8 mouse cellular contexts compared by ENCODE assay signal in the genomic region with DNA sequence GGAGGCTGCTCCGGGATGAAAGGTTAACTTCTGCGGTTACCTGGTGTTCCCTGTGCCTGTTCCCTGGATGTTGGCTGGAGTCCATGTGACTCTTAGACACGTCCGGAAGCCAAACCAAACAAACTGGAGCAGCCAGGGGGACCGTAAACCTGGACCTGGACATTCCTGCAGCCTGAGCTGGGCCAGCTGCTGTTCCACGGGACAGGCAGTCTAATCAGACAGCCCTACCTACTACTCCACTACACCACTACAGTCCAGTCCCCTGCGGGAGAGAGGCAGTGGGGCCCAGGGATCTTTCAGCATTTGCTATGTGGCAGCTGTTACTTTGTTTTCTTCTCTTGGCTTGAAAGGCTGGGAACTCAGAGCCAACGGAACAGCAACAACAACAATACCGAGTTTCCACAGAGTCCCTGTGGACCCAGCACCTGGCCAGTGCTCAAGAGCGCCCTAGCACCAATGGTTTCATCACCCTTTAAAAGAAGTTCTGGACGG. TPM values are rescaled to one million over a fixed set of nuclear protein-coding genes. Genes with fewer than 3 reads are reported as not detected.
DNase-seq lines count a peak whose midpoint lies in the region; ATAC-seq lines count a peak whose summit lies in the region.

No protein-coding gene starts in this region.

- peak; percentile 95 for ATAC-seq in lung, embryonic 16.5 days (ENCODE audit: low read depth)

- H3K27me3 ChIP-seq in lung, embryonic 16.5 days (ENCODE audit: control insufficient read depth, insufficient read depth, low read depth, low read length): no peaks in the 10 kb centered on the region; the same call in 1 of the 2 replicates

- intact Hi-C loops in left cerebral cortex, postnatal 36 days (cut with DNase I): no loop called here

- no peak overlapping the region for H3K4me3 ChIP-seq in lung, embryonic 16.5 days (ENCODE audit: low read length)

- H3K4me2 ChIP-seq in lung, embryonic 16.5 days (ENCODE audit: low read depth, low read length): peak overlapping the region; percentile 13; the same call in 1 of the 2 replicates

- 32% methylated on average over 11 of the region's 11 CpGs for WGBS in lung, embryonic 16.5 days

- H3K36me3 ChIP-seq in lung, embryonic 16.5 days (ENCODE audit: control insufficient read depth, insufficient read depth, low read length): no peaks in the 10 kb centered on the region

- H3K9ac ChIP-seq in lung, embryonic 16.5 days (ENCODE audit: low read length): peak overlapping the region; percentile 35; the same call in 1 of the 2 replicates

- peak; percentile 32 for DNase-seq in adrenal gland, postnatal 25 days
- DNase-seq in gastrocnemius, postnatal 25 days: peak; percentile 76
- peak; percentile 98 for DNase-seq in kidney, adult 9 months
- DNase-seq in T-cell, adult 2 months (ENCODE audit: low spot score): no peak
- no peak for DNase-seq in right cerebral cortex, postnatal 36 days (ENCODE audit: low spot score in 2 of 2)
- no peak for DNase-seq in cerebellum, postnatal 4 days (ENCODE audit: low spot score in 2 of 2)
- DNase-seq in left cerebral cortex, postnatal 36 days (ENCODE audit: low spot score in 2 of 2): no peak

- H3K4me1 ChIP-seq in lung, embryonic 16.5 days (replicated peaks; ENCODE audit: control insufficient read depth, insufficient read depth, low read length): peaks cover 9% of the 10 kb centered on the region

- H3K27ac ChIP-seq in lung, embryonic 16.5 days (ENCODE audit: low read length): peak overlapping the region; percentile 90

- H3K9me3 ChIP-seq in lung, embryonic 16.5 days (ENCODE audit: control insufficient read depth, low read length): no peaks in the 10 kb centered on the region

RNA-seq across cellular contexts. Expression of gene Herpud1, which starts 8.5 kb away (rescaled TPM):
- total RNA-seq in adrenal gland, postnatal 25 days (2021): 98.9 and 118 TPM in 2 replicates
- 10 to 100 TPM; 78.0 to 80.1 TPM for total RNA-seq in gastrocnemius, postnatal 25 days (2021)
- polyA plus RNA-seq in lung, embryonic 16.5 days (2015; fragmentation: Nextera tagmentation; extraction: Ambion mirVana): 126 and 140 TPM in 2 replicates
- 10 to 100 TPM; 65.9 to 66.1 TPM for total RNA-seq in left cerebral cortex, postnatal 36 days (2021)

RNA-seq across cellular contexts. Expression of gene Slc12a3, which starts 48.8 kb away (rescaled TPM):
- total RNA-seq in adrenal gland, postnatal 25 days (2021): 0.09 and 0.29 TPM in 2 replicates
- total RNA-seq in gastrocnemius, postnatal 25 days (2021): not detected
- 0.08 and 0.13 TPM in 2 replicates for polyA plus RNA-seq in lung, embryonic 16.5 days (2015; fragmentation: Nextera tagmentation; extraction: Ambion mirVana)
- total RNA-seq in left cerebral cortex, postnatal 36 days (2021): 1 to 10 TPM in 1 of 2 experiments, under 1 TPM in 1; 0.25 to 1.3 TPM

RNA-seq across cellular contexts. Expression of gene Nlrc5, which starts 56.4 kb away (rescaled TPM):
- total RNA-seq in adrenal gland, postnatal 25 days (2021): 2.9 and 3.8 TPM in 2 replicates
- total RNA-seq in gastrocnemius, postnatal 25 days (2021): 1 to 10 TPM in 1 of 2 experiments, under 1 TPM in 1; 0.20 to 1.3 TPM
- polyA plus RNA-seq in lung, embryonic 16.5 days (2015; fragmentation: Nextera tagmentation; extraction: Ambion mirVana): 0.45 and 0.73 TPM in 2 replicates
- under 1 TPM; 0.42 to 0.95 TPM for total RNA-seq in left cerebral cortex, postnatal 36 days (2021)

Comparison
In these comparisons a context has a peak if more than half of its experiments do, and no peak if none do; other contexts are left out.
1. DNase-seq: peak in adrenal gland, postnatal 25 days (single experiment), gastrocnemius, postnatal 25 days (single experiment) and kidney, adult 9 months (single experiment); none in T-cell, adult 2 months (single experiment), right cerebral cortex, postnatal 36 days (0 of 2), cerebellum, postnatal 4 days (0 of 2) and left cerebral cortex, postnatal 36 days (0 of 2).